Mouse (Mus musculus): ENCODE results near the gene Ppm1b. TPM values are rescaled to one million over a fixed set of nuclear protein-coding genes. Genes with fewer than 3 reads are reported as not detected.
"Not testable (repeated sequence)": the region's sequence is repeated elsewhere in the genome, so short reads cannot be mapped to it uniquely, and the experiment has no call there.

Gene Ppm1b
- total RNA-seq (2021) = 100 to 1,000 TPM; 137 to 144 TPM
- long read RNA-seq, experiment 1, transcript Ppm1b-202 (6 exons, 3,323 nt) = major isoform, 71 of 156 reads
- long read RNA-seq, experiment 1, transcript Ppm1b-201 (6 exons, 2,670 nt) = minor isoform, 63 of 156 reads
- long read RNA-seq, experiment 1, partial matches to known transcripts = 10 of 156 reads
- long read RNA-seq, experiment 1, other reads (novel, unspliced or antisense) = 11 of 156 reads
- long read RNA-seq, experiment 2, transcript Ppm1b-202 (6 exons, 3,323 nt) = major isoform, 98 of 198 reads
- long read RNA-seq, experiment 2, transcript Ppm1b-201 (6 exons, 2,670 nt) = minor isoform, 79 of 198 reads
- long read RNA-seq, experiment 2, partial matches to known transcripts = 5 of 198 reads
- long read RNA-seq, experiment 2, other reads (novel, unspliced or antisense) = 13 of 198 reads

DNA sequence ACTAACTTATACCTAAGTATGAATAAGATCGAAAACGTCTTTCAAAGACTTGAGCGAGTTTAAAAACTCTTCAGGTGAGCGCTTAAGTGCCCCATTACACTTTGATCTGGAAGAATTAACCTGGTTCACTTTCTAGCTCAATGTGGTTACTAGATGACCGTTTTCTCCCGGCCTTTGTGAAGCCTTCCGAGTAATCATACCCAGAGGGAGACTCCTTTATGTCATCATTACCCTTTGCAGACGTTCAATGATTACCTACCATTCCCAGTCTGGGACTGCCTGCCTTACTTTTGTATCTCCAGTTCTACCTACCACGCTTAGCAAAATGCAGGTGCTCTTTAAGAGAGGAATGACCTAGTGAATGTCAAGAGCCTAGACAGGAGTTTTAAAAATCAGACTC lies at the start of gene Ppm1b:
Gene Ppm1b (plus strand): TSS at position 301 of the 400 bp plus-strand sequence.
- intact Hi-C loops (cut with DNase I; ENCODE audit: low total_unique reads) = no loop called here
- no peak for DNase-seq

GRCm38 (mm10) chr17:84921666-84922376 lies 34.7 kb upstream of the Ppm1b start:
- intact Hi-C loops (cut with DNase I; ENCODE audit: low total_unique reads) = no loop called here
- DNase-seq = no peak

- DNase-seq = no peak
- intact Hi-C loops (cut with DNase I; ENCODE audit: low total_unique reads) = no loop called here
These were observed 31.8 kb upstream of the Ppm1b start for GRCm38 (mm10) chr17:84924779-84925178.

- no peak for DNase-seq
- intact Hi-C loops (cut with DNase I; ENCODE audit: low total_unique reads) = no loop called here
These were observed 30.3 kb upstream of the Ppm1b start for GRCm38 (mm10) chr17:84926233-84926632.

- intact Hi-C loops (cut with DNase I; ENCODE audit: low total_unique reads) = no loop called here
- no peak for DNase-seq
These were observed 29.0 kb upstream of the Ppm1b start for GRCm38 (mm10) chr17:84927580-84927979.

GRCm38 (mm10) chr17:84932943-84933342 lies 23.6 kb upstream of the Ppm1b start:
- DNase-seq = no peak
- intact Hi-C loops (cut with DNase I; ENCODE audit: low total_unique reads) = no loop called here

GRCm38 (mm10) chr17:84933968-84934367 lies 22.6 kb upstream of the Ppm1b start:
- intact Hi-C loops (cut with DNase I; ENCODE audit: low total_unique reads) = no loop called here
- DNase-seq = no peak

DNA sequence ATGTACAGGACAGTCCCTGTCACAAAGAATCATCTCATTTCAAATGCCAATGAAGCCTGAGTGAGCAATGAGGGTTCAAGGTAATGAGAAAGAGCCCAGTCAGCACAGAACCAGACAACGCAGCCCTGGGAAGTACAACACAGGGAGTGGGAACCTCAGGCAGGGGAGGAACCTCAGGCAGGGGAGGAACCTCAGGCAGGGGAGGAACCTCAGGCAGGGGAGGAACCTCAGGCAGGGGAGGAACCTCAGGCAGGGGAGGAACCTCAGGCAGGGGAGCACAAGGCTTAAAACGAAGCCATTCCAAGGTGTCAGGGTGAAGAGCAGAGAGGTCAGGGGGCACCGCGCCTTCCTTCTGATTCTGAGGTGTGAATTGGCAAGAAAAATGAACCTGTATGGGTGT lies 20.9 kb upstream of the Ppm1b start:
- intact Hi-C loops (cut with DNase I; ENCODE audit: low total_unique reads); DNase-seq: not testable (repeated sequence)

DNA sequence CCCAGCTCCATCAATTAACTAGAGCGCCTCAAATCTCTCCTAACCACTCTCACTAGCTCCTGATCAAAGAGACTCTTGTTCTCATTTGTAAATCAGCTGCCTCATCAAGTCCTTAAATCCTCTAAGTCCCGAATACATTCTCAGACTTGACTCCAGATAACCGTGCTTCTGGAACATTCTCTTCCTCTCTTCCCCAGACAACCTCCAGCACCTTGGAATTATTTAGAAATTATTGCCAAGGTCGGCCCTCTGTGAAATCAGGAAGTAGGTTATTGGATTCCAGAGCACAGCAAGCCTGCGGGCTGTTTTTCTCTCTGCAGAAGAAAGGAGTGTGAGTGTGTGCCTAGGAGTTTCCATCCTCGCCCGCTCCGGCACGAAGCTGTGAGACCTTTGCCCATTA lies 20.2 kb upstream of the Ppm1b start:
- intact Hi-C loops (cut with DNase I; ENCODE audit: low total_unique reads) = no loop called here
- DNase-seq = no peak

DNA sequence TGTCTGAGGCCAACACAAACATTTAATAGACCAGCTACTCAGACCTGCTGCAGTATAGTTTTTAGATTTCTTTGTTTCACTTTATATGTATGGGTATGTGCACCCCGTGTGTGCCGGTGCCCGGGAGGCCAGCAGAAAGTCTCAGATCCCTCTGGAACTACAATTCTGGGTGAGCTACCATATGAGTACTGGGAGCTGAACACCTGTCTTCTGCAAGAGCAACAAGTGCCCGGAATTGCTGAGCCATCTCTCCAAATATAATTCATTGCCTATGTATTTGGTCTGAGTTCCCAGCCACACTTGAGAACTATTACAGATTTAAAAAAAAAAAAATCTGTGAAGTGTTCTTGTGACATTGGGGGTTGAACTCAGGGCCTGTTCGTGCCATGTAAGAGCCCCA lies 19.7 kb upstream of the Ppm1b start:
- DNase-seq = no peak
- intact Hi-C loops (cut with DNase I; ENCODE audit: low total_unique reads) = no loop called here

GRCm38 (mm10) chr17:84937220-84937619 lies 19.3 kb upstream of the Ppm1b start:
- DNase-seq = no peak
- intact Hi-C loops (cut with DNase I; ENCODE audit: low total_unique reads) = no loop called here

- intact Hi-C loops (cut with DNase I; ENCODE audit: low total_unique reads) = no loop called here
- DNase-seq = no peak
These were observed 18.3 kb upstream of the Ppm1b start for GRCm38 (mm10) chr17:84938215-84938614.

DNA sequence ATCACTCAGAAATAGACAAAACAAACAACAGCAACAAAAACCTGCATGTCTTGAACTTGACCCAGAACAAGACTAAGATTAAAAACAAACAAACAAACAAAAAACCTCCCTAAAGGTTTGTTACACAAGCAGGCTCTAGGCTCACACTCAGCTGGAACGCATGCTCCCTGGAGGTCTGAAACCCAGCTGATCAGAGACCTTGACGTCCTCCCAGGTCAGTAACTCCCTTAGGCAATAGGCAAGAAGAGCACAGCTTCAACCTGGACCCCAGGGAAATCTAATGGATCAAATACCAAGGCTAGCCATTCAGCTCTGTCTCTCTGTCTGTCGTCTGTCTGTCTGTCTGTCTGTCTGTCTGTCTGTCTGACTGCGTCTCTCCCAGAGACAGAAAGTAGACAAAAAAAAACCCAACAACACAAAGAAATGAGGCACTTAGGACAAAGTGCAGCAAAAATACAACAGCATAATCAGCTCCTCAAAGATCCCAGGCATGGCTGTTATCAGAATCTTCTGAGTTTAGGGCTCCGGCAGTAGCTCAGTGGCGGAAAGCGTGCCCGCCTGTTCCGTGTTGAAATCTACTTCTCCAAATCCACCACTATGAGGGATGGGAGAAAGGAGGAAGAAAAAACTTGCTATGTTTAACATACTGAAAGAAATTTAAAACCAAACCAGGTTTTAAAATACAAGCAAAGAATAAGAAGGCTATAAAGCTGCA lies 16.4 kb upstream of the Ppm1b start:
- intact Hi-C loops (cut with DNase I; ENCODE audit: low total_unique reads) = no loop called here
- no peak for DNase-seq

DNA sequence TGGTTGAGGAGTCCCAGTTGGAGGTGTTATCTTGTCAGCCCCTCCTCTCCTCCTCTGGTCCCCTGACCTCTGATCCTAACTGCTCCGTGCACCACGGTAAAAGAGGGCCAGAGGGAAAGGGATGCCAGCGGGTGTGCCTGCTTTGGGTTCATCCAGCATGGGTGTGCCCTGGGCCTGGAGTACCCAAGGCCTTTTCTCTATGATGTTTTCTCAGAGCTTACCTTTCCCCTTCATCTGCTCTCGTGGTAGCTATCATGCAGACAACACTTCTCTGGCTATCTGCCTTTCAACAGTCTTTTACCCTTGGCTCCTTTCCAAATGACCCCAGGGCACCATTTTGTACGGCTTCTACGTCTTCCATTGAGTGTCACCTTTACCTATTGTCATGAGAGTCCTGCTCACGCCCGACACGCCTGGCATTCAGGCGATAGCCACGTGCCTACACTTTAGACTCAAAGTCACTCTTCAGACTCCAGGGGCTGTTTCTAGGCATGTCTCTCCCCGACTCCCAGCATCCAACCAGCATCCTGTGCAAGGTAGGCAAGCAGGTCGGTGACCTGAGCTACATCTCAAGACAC lies 15.2 kb upstream of the Ppm1b start:
- intact Hi-C loops (cut with DNase I; ENCODE audit: low total_unique reads) = no loop called here
- no peak for DNase-seq

DNA sequence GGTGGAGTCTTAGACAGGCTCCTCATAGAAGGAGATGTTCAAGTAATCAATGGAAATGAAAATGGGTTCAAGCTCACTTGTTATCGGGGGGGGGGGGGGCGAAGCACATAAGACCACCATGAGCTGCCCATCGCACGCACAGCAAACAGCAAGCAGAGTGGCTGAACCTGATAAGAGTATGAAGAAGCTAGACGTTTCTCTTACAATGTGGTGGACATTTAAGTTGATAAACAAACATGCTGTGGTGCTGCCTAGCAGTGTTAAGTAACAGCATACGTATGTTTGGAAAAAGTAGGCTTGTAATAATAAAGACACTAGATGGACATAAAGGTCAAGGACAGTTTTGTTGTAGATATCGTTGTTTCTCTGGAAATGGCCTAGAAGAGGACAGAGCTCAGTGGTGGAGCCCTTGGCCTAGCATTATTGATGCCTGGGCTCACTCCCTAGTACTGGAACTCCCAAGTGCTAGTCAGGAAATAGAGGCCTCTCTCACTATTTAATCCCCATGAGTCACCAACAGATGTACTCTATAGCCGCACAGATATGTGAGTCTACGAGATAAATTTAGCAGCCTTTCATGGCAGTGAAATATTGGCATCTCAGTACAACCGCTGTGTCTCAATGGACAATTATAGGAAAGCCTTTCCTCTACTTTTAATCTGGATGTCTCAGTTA lies 14.0 kb upstream of the Ppm1b start:
- intact Hi-C loops (cut with DNase I; ENCODE audit: low total_unique reads) = no loop called here
- DNase-seq = no peak

DNA sequence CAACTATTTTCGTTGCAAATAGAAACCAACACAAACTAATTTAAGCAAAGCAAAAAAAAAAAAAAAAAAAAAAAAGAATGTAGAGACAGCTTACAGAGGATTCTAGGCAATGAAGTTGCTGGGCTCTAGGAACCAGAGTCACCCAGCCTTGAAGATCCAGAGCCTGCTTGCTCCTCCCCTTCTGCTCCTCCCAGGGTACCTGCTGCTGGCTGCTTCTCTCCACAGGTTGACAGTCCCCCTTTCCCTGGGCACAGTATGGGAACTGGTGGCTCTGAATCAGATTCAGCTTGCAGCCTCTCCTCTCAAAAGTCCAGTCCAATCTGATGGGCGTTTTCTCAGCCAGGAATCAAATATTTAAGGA lies 13.5 kb upstream of the Ppm1b start:
- intact Hi-C loops (cut with DNase I; ENCODE audit: low total_unique reads) = no loop called here

GRCm38 (mm10) chr17:84944348-84944747 lies 12.2 kb upstream of the Ppm1b start:
- intact Hi-C loops (cut with DNase I; ENCODE audit: low total_unique reads) = no loop called here
- no peak for DNase-seq

More for the DNA sequence above, 13.5 kb upstream of the Ppm1b start:
- no peak for DNase-seq

DNA sequence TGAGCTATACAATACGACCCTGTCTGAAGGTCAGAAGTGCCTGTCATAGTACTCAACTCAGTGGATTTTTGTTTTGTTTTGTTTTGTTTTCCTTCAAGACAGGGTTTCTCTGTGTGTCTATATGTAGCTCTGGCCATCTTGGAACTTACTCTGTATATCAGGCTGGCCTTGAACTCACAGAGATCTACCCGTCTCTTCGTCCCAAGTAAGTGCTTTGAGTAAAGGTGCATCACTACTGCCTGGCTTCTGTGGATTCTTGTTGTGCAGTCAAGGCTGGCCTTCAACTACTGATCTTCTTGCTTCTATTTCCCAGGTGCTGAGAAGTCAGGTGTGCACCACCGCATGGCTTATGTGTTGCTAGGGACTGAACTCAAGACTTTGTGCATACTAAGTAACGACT lies 4.0 kb upstream of the Ppm1b start:
- intact Hi-C loops (cut with DNase I; ENCODE audit: low total_unique reads) = no loop called here
- DNase-seq = no peak

DNA sequence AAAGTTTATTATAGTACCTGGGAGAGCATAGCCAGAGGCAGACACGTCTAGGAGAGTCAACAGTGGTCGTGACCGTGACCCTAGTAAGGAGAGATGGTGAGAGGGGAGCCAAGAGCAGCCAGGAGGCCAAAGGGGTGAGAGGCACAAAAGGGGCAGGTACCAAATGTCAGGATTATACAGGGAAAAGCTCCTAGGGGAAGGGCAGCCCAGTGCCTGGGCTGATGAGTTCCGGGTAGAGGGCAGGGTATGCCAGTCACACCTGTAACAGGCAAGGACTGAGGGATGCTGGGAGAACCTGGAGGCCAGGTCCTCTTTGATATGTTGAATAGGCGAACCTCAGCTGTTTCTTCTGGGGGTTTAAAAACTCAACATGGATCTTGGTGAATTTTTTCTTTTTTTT lies 2.8 kb upstream of the Ppm1b start:
- DNase-seq = no peak
- intact Hi-C loops (cut with DNase I; ENCODE audit: low total_unique reads) = no loop called here

DNA sequence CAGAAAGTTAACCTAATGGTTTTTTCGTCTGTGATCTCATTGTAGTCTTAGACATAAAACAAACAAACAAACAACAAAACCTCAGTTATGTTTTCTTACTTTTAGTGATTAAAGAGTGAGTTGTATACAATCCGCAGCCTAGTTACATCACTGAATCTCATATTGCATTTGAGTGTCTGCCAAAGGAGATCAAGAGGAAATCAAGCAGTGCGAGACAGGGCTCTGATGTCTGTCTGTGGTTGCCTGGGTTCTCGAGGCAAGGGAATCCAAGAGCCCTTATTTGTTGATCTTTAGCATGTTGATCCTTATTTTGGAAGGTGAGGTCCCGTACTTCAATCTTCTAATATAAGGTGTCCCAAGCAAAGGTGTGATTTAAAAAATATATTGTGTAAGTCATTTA lies 1.7 kb upstream of the Ppm1b start:
- no peak for DNase-seq

More for the DNA sequence above, 1.7 kb upstream of the Ppm1b start:
- intact Hi-C loops (cut with DNase I; ENCODE audit: low total_unique reads) = no loop called here
